Mouse (Mus musculus): ENCODE data around the gene Olfr418. TPM values are rescaled to one million over a fixed set of nuclear protein-coding genes. Genes with fewer than 3 reads are reported as not detected.

Gene Olfr418
- polyA plus RNA-seq, 1 experiment from 2014 or later: 0.05 TPM

Other genes with a start within 250 kb of the Olfr418 start
- gene Olfr1408, start 128.6 kb upstream of the Olfr418 start, polyA plus RNA-seq (2015; fragmentation: Nextera tagmentation; extraction: Ambion mirVana): 0.12 and 0.29 TPM in 2 replicates
- 0.16 and 0.17 TPM in 2 replicates for gene Olfr1406, start 75.4 kb upstream of the Olfr418 start, polyA plus RNA-seq (2015; fragmentation: Nextera tagmentation; extraction: Ambion mirVana)
- not detected in 2 replicates for gene Olfr218, start 68.2 kb upstream of the Olfr418 start, polyA plus RNA-seq (2015; fragmentation: Nextera tagmentation; extraction: Ambion mirVana)
- gene Olfr1404, start 53.6 kb upstream of the Olfr418 start, polyA plus RNA-seq (2015; fragmentation: Nextera tagmentation; extraction: Ambion mirVana): 0.17 and 0.24 TPM in 2 replicates
- 0.39 TPM in 1 of 2 replicates, not detected in the other for gene Fcer1a, start 38.8 kb upstream of the Olfr418 start, polyA plus RNA-seq (2015; fragmentation: Nextera tagmentation; extraction: Ambion mirVana)
- not detected in 2 replicates for gene Mptx2, start 11.8 kb downstream of the Olfr418 start, polyA plus RNA-seq (2015; fragmentation: Nextera tagmentation; extraction: Ambion mirVana)
- gene Ackr1, start 67.7 kb downstream of the Olfr418 start, polyA plus RNA-seq (2015; fragmentation: Nextera tagmentation; extraction: Ambion mirVana): 2.3 TPM in 2 replicates
- gene Aim2, start 84.9 kb downstream of the Olfr418 start, polyA plus RNA-seq (2015; fragmentation: Nextera tagmentation; extraction: Ambion mirVana): 2.1 and 2.5 TPM in 2 replicates
- gene Cadm3, start 101.7 kb downstream of the Olfr418 start, polyA plus RNA-seq (2015; fragmentation: Nextera tagmentation; extraction: Ambion mirVana): 5.5 and 6.2 TPM in 2 replicates
- 0.19 and 0.33 TPM in 2 replicates for gene Ifi206, start 225.0 kb downstream of the Olfr418 start, polyA plus RNA-seq (2015; fragmentation: Nextera tagmentation; extraction: Ambion mirVana)